29 mouse cellular contexts compared by ENCODE assay signal in the genomic region with DNA sequence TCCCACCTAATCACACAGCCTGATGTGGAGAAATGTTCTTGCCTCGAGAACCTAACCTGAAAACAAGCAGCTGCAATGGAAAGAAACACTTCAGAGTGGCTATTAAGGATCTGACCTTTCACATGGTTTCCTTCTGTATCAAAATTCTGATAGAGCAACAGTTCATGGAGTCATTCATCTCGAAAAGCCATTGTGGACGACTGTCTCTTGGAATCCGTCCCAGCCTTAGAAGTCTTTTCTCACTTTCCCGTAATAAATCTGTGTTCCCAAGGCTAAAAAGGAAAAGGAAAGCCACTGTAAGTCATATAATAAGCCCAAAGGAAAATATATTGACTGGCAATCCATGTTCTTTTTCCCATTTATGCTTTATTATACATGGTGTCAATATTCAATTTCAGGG.
DNase-seq lines count a peak whose midpoint lies in the region; ATAC-seq and TF ChIP-seq lines count a peak whose summit lies in the region.
"Had no signal": no experiment of that assay in that cellular context is flagged by ENCODE, and none has a peak within 500 bp of the region (broad histone marks: within the 10 kb centered on the region; RNA-seq: fewer than 3 reads in every experiment).

No protein-coding gene starts in this region.

- no peaks in the 10 kb centered on the region for H3K9me3 ChIP-seq in kidney, postnatal 0 days (replicated peaks; ENCODE audit: low read length)
- H3K9me3 ChIP-seq in lung, postnatal 0 days (ENCODE audit: low read length), result no peaks in the 10 kb centered on the region
- H3K9me3 ChIP-seq in intestine, embryonic 15.5 days, result no peaks in the 10 kb centered on the region
- H3K9me3 ChIP-seq: embryonic facial prominence, embryonic 12.5 days; forebrain, embryonic 10.5 days; forebrain, embryonic 15.5 days; heart, embryonic 10.5 days; heart, embryonic 15.5 days; limb, embryonic 12.5 days; liver, embryonic 15.5 days; midbrain, embryonic 10.5 days had no signal

- no peaks in the 10 kb centered on the region for H3K36me3 ChIP-seq in kidney, postnatal 0 days (ENCODE audit: insufficient read depth, low read length)
- H3K36me3 ChIP-seq in lung, postnatal 0 days (ENCODE audit: insufficient read depth, low read length), result no peaks in the 10 kb centered on the region
- H3K36me3 ChIP-seq in intestine, embryonic 15.5 days, result no peaks in the 10 kb centered on the region
- H3K36me3 ChIP-seq: embryonic facial prominence, embryonic 12.5 days; forebrain, embryonic 10.5 days; forebrain, embryonic 15.5 days; heart, embryonic 10.5 days; heart, embryonic 15.5 days; limb, embryonic 12.5 days; liver, embryonic 15.5 days; midbrain, embryonic 10.5 days had no signal

- no peak overlapping the region for H3K9ac ChIP-seq in kidney, postnatal 0 days (ENCODE audit: low read depth, low read length)
- no peak overlapping the region for H3K9ac ChIP-seq in lung, postnatal 0 days (replicated peaks; ENCODE audit: low read depth)
- H3K9ac ChIP-seq in intestine, embryonic 15.5 days, result no peak overlapping the region
- H3K9ac ChIP-seq: embryonic facial prominence, embryonic 12.5 days; forebrain, embryonic 15.5 days; heart, embryonic 15.5 days; limb, embryonic 12.5 days; liver, embryonic 15.5 days had no signal

- 42% methylated on average over 5 of the region's 5 CpGs for WGBS in kidney, postnatal 0 days
- 45% methylated on average over 5 of the region's 5 CpGs for WGBS in lung, postnatal 0 days
- 44% methylated on average over 5 of the region's 5 CpGs for WGBS in intestine, embryonic 15.5 days
- 64% methylated on average over 5 of the region's 5 CpGs for WGBS in cerebellum, adult 2 months

- no peak for ATAC-seq in kidney, postnatal 0 days (replicated peaks; ENCODE audit: low FRiP score, low read depth)
- no peak for ATAC-seq in lung, postnatal 0 days
- ATAC-seq in intestine, embryonic 15.5 days, result no peak
- ATAC-seq in inflammation-experienced regulatory T-cells, adult 6 months, result no peak
- ATAC-seq: activated CD4-positive, CD25-positive, alpha-beta regulatory T cell, adult 4 months; forebrain, embryonic 15.5 days; hindbrain, embryonic 16.5 days; midbrain, embryonic 16.5 days had no signal

- H3K27ac ChIP-seq in kidney, postnatal 0 days, result no peak overlapping the region
- no peak overlapping the region for H3K27ac ChIP-seq in lung, postnatal 0 days (ENCODE audit: low read length)
- H3K27ac ChIP-seq in intestine, embryonic 15.5 days, result peak overlapping the region; percentile 56; the same call in 1 of the 2 replicates
- no peak overlapping the region for H3K27ac ChIP-seq in cerebellum, adult 2 months (ENCODE audit: insufficient read depth, low read length)
- H3K27ac ChIP-seq: embryonic facial prominence, embryonic 12.5 days; forebrain, embryonic 10.5 days; forebrain, embryonic 15.5 days; heart, embryonic 10.5 days; heart, embryonic 15.5 days; limb, embryonic 12.5 days; liver, embryonic 15.5 days; midbrain, embryonic 10.5 days had no signal

- DNase-seq in kidney, postnatal 0 days (ENCODE audit: low spot score), result peak; percentile 82
- no peak for DNase-seq in kidney, adult 18-20 months
- DNase-seq in lung, postnatal 0 days (ENCODE audit: low spot score), result peak; percentile 11
- DNase-seq in lung, postnatal 25 days (ENCODE audit: low spot score), result no peak
- DNase-seq in cerebellum, adult 2 months, result no peak
- DNase-seq: adrenal gland, postnatal 10 days; cerebellum, adult 11 months; cerebellum, adult 9-11 months; embryo, embryonic 11 days; gastrocnemius, postnatal 25 days; heart, adult 11 months; lung, postnatal 10 days; right cerebral cortex, adult 18-20 months; spleen, adult 18-20 months; thymus, postnatal 14 days had no signal

- no peak overlapping the region for H3K4me3 ChIP-seq in kidney, postnatal 0 days (replicated peaks; ENCODE audit: low read depth, low read length)
- H3K4me3 ChIP-seq in lung, postnatal 0 days (ENCODE audit: low read depth, low read length), result no peak overlapping the region
- no peak overlapping the region for H3K4me3 ChIP-seq in intestine, embryonic 15.5 days (replicated peaks)
- H3K4me3 ChIP-seq in cerebellum, adult 2 months (replicated peaks; ENCODE audit: insufficient read depth, low read depth, low read length), result no peak overlapping the region
- H3K4me3 ChIP-seq: embryonic facial prominence, embryonic 12.5 days; forebrain, embryonic 10.5 days; forebrain, embryonic 15.5 days; heart, embryonic 10.5 days; heart, embryonic 15.5 days; limb, embryonic 12.5 days; liver, embryonic 15.5 days; midbrain, embryonic 10.5 days had no signal

- no peaks in the 10 kb centered on the region for H3K27me3 ChIP-seq in kidney, postnatal 0 days (ENCODE audit: insufficient read depth, low read length)
- no peaks in the 10 kb centered on the region for H3K27me3 ChIP-seq in lung, postnatal 0 days (replicated peaks; ENCODE audit: insufficient read depth, low read length)
- H3K27me3 ChIP-seq in intestine, embryonic 15.5 days (replicated peaks), result no peaks in the 10 kb centered on the region
- H3K27me3 ChIP-seq in cerebellum, adult 2 months (ENCODE audit: control insufficient read depth, insufficient read depth, low read length), result no peaks in the 10 kb centered on the region
- H3K27me3 ChIP-seq: CH12.LX; embryonic facial prominence, embryonic 12.5 days; forebrain, embryonic 15.5 days; heart, embryonic 15.5 days; limb, embryonic 12.5 days; liver, embryonic 15.5 days had no signal

- no peak overlapping the region for H3K4me2 ChIP-seq in kidney, postnatal 0 days (ENCODE audit: low read length)
- no peak overlapping the region for H3K4me2 ChIP-seq in lung, postnatal 0 days (replicated peaks; ENCODE audit: low read depth, low read length)
- no peak overlapping the region for H3K4me2 ChIP-seq in intestine, embryonic 15.5 days (replicated peaks)
- H3K4me2 ChIP-seq: embryonic facial prominence, embryonic 12.5 days; forebrain, embryonic 15.5 days; heart, embryonic 15.5 days; limb, embryonic 12.5 days; liver, embryonic 15.5 days had no signal

- no peak for TF ChIP-seq CTCF in kidney, postnatal 0 days (IDR thresholded peaks at IDR 0.05; ENCODE audit: low read depth)
- no peak for TF ChIP-seq CTCF in lung, postnatal 0 days (IDR thresholded peaks at IDR 0.05)
- TF ChIP-seq CTCF in cerebellum, adult 2 months (IDR thresholded peaks at IDR 0.05; ENCODE audit: borderline replicate concordance, insufficient read depth, low read depth, low read length), result no peak

- TF ChIP-seq EP300 in lung, postnatal 0 days (IDR thresholded peaks at IDR 0.05), result no peak

- TF ChIP-seq POLR2A in cerebellum, adult 2 months (IDR thresholded peaks at IDR 0.05; ENCODE audit: borderline replicate concordance, insufficient read depth, low read length), result no peak

- no peaks in the 10 kb centered on the region for H3K4me1 ChIP-seq in kidney, postnatal 0 days (replicated peaks; ENCODE audit: insufficient read depth, low read length)
- H3K4me1 ChIP-seq in lung, postnatal 0 days (ENCODE audit: insufficient read depth, low read depth, low read length), result no peaks in the 10 kb centered on the region
- no peaks in the 10 kb centered on the region for H3K4me1 ChIP-seq in intestine, embryonic 15.5 days (replicated peaks)
- H3K4me1 ChIP-seq in cerebellum, adult 2 months (ENCODE audit: control insufficient read depth, insufficient read depth, low read length), result no peaks in the 10 kb centered on the region
- H3K4me1 ChIP-seq: embryonic facial prominence, embryonic 12.5 days; forebrain, embryonic 10.5 days; forebrain, embryonic 15.5 days; heart, embryonic 10.5 days; limb, embryonic 12.5 days; liver, embryonic 15.5 days; midbrain, embryonic 10.5 days had no signal

Comparison
In these comparisons a context has a peak if more than half of its experiments do, and no peak if none do; other contexts are left out.
1. DNase-seq: peak in kidney, postnatal 0 days (single experiment) and lung, postnatal 0 days (single experiment); none in kidney, adult 18-20 months (single experiment), lung, postnatal 25 days (single experiment) and cerebellum, adult 2 months (0 of 2).